Mouse (Mus musculus) gastrocnemius, adult 8-10 months (tissue): Measurements from ENCODE around the gene Fmn2. TPM values are rescaled to one million over a fixed set of nuclear protein-coding genes. Genes with fewer than 3 reads are reported as not detected.

Experiments used
- DNase-seq, 2 experiments: peaks; one replicate each; pipeline ENCODE4 v3.0.0; 2022; ENCODE audit warnings: low spot score in 2 of 2
- total RNA-seq, 4 experiments: library from RNA; stranded (reverse); gene quantifications; 2 replicates each; pipeline ENCODE4 v1.2.4; 2022

The Fmn2 gene
- under 1 TPM; 0.07 to 0.46 (median 0.31) TPM for total RNA-seq

DNA sequence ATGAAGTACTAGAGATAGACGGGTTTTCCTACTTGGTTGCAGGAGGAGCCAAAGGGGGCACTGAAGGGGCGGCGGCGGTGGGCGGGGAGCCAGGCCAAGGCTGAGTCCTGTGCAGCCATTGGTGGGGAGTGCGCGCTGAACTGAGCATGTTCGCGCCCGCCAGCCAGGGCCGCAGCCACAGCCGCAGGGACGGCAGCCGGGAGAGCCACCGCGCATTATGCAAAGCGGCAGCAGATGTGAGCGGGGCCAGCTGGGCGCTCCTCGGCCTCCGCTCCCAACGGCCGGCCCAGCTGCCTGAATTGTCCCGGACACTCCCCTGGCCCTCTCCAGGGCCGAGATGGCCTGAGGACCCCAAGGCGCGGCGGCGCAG lies at the start of gene Fmn2:
Gene Fmn2, plus strand, starts transcription at position 165 of the 370 bp plus-strand sequence.
- peak in 1 of 2 experiments; percentile 10 for DNase-seq

DNA sequence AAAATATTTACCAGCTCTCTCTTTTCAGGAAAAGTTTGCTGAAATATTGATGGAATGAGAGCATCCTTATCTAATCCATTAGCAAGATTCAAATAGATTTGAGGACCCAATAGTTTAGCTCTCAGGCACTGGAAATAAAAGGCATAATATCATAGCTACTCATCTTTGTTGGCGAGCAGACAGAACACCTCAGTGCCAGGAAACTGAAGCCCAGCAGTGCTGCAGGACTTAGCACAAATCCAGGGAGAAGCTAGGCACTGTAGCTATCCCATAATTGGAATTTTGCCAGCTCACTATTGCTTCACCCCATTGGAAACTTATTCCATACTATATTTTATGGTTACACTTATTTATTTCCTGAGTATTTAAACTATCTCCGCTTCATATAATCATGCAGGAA lies 46.5 kb upstream of the Fmn2 start:
- DNase-seq = no peak

DNA sequence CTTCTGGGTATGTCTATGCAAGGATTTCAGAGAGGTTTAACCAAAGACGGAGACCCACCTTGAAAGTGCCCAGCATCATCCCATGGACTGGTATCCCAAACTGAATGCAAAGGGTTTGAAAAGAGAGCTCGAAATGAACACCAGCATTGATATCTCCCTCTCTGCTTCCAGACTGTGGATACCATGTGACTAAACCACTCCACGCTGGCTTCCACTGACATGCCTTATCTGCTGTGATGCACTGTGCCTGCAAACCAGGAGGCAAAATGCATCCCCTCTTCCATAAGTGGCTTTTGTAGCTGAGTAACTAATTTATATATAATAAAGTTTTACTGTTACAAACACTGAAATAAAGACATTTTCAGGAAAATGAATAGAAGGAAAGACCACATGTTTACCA lies 36.2 kb upstream of the Fmn2 start:
- DNase-seq = no peak

DNA sequence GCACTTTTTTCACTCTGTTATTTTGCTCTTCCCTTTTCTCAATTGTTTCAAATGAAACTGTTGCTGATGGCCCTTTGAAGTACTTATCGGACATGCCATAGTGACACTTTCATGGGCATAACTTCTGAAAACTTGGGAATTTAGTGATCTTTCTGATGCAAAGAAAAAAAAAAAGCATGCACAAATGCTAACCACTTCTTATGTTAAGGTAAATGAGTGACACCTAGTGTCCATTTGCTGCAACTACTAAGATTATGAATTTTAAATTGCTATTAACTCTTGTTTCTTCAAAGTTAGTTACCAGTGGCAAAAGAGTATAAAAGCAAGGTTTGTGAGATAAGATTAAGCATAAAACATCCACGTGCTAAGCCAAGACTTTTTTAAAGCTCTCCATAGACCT lies 35.4 kb upstream of the Fmn2 start:
- DNase-seq = no peak

GRCm38 (mm10) chr1:174469736-174470135 lies 31.9 kb upstream of the Fmn2 start:
- DNase-seq = no peak

- no peak for DNase-seq
These were observed 19.1 kb upstream of the Fmn2 start for GRCm38 (mm10) chr1:174482567-174482966.

DNA sequence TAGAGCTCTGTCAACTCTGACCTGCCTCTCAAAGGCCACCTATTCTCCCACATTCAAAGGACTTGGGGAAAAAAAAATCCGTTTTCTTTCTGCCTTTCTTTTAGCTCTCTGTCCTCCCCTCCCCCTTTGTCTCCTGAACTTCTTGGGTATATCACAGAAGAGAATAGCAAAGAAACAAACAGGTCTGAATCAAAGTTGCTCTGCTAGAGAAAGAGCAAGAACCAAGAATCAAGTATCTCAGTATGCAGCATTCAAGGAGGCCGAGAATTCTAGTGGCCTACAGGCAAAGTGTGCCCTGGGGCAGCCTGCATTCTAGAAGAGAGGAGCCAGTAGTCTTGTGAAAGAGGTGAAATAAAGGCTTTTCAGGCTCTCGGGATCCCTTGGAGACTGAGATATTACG lies 1.6 kb upstream of the Fmn2 start:
- DNase-seq = no peak

- DNase-seq = no peak
These were observed 614 bp upstream of the Fmn2 start for GRCm38 (mm10) chr1:174501011-174501410.

DNA sequence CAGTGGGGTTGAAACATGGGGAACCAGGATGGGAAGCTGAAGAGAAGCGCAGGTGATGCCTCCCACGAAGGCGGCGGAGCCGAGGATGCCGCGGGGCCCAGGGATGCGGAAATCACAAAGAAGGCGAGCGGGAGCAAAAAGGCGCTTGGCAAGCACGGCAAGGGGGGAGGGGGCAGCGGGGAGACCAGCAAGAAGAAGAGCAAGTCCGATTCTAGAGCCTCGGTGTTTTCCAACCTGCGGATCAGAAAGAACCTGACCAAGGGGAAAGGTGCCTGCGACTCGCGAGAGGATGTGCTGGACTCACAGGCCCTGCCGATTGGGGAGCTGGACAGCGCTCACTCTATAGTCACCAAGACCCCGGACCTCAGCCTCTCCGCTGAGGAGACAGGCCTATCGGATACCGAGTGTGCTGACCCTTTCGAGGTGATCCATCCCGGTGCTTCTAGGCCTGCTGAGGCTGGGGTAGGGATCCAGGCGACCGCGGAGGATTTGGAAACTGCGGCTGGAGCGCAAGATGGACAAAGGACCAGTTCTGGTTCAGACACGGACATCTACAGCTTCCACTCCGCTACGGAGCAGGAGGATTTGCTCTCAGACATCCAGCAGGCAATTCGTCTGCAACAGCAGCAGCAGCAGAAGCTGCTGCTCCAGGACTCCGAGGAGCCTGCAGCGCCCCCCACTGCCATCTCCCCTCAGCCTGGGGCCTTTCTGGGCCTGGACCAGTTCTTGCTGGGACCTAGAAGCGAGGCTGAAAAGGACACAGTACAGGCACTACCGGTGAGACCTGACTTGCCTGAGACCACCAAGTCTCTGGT lies 613 bp downstream of the Fmn2 start:
- no peak for DNase-seq

DNA sequence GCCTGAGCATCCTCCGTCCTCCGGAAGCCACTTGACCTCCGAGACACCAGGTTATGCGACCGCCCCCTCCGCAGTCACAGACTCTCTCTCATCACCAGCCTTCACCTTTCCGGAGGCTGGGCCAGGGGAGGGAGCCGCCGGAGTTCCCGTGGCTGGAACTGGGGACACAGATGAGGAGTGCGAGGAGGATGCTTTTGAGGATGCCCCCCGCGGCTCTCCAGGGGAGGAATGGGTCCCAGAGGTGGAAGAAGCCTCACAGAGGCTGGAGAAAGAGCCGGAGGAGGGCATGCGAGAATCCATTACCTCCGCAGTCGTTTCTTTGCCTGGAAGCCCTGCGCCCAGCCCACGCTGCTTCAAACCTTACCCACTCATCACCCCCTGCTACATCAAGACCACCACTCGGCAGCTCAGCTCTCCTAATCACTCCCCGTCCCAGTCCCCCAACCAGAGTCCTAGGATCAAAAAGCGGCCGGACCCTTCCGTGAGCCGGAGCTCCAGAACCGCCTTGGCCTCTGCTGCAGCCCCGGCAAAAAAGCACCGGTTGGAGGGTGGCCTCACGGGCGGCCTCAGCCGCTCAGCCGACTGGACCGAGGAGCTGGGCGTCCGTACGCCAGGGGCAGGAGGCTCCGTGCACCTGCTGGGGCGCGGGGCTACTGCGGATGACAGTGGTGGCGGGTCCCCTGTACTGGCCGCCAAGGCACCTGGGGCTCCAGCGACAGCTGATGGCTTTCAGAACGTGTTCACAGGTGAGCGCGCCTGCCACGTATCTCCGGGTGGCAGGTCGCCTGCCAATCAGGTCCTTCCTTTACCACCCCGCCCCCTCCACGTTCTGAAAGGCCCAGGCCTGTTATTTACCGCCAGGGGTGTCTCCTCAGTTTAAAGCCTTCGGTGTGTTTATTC lies 1.5 kb downstream of the Fmn2 start:
- no peak for DNase-seq

GRCm38 (mm10) chr1:174508571-174509110 lies 7.0 kb downstream of the Fmn2 start:
- no peak for DNase-seq

DNA sequence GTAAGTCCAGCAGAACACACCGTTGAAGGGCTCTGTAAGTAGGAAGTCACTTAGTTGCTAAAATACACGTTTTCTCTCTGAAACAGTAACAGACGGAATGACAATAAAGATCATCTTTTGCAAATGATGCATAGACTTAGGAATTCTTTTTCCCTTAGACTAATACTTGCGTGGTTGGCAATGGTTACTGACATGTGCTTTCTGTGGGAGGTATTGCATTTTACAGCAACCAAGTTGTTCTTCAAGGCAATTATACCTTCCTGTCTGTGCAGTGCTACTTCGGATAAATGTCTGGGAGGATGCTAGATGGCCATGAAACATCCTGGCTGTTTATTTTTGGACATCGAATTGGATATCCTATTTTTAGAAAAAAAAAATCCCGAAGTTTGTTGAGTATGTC lies 11.8 kb downstream of the Fmn2 start:
- no peak for DNase-seq

DNA sequence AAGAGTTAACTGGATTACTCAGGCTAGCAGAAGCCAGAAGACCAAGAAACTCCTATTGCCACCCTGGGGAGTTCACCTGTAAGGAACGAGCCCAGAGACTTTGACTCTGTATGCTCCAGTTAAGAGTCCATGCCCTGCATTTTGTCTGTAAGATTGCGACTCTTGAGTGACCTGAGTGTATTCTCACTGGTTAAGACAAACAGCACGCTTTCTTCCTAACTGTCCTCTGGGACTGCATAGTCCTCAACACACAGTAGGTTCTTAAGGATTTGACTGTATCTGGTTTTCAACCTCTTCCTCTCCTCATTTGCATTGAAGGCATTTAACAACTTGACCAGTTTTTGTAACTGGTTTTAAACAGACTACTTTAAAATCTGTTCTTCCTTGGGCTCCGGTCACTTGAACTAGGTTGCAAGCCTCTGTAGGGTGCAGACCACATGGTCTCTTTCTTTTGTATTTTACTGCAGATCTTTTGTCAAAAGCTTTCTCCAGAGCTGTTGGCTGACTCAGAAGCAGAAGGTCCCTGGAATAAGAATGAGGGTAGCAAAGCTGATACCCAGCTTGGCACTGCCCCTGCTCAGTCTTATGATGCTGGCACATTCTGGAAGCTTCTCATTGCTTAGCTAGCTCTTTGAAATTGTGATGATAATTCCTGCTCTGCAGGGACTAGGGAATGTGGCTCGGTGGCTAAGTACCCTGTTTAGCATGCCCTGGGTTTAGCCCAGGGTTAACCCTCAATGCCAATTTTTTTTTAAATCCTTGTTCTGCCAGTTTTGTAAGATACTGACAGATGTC lies 20.5 kb downstream of the Fmn2 start:
- no peak for DNase-seq

DNA sequence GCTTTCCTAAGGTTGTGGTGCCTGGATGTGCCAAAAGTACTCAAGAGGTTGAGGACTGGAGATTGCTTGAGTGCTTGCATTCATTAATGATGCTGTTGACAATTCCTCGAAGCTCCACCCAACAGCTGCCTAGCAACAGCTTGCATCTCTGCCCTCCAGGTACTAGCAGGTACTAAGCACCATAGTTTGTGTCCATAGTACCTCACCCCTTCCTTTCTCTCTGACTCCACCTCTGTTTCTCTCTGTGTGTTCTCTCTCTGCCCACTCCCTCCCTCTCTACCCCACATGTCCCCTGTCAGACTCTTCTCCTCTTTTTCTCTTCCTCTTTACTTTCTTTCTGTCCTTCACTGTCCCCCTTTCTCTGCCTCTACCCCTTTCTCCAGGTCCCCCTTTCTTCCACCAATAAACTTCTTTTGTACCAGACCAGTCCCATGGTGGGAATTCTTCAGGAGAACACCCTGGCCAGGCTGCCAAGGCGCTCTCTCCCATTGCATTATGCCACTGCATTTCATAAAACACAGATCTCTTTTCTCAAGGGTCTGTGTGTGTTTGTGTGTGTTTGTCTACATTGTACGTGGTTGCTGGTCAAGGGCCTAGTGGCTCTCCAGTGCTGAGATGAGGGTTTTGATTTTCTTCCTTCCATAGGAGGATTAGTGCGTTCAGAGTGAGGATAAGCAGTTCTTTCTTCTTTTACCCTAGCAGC lies 21.3 kb downstream of the Fmn2 start:
- DNase-seq = no peak

DNA sequence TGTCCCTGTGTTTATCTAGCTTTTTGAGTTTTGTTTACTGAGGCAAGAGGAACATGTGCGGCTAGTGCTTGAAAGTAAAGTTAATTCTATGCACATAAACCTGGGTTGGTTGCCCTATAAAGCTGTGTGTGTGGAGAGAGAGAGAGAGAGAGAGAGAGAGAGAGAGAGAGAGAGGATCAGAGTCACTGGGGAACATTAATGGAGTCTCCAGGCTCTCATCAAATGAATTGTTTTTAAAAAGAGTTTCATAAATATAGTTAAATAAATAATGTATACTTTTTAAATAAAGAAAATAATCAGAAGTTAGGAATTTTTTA lies 21.8 kb downstream of the Fmn2 start:
- DNase-seq = no peak

- no peak for DNase-seq
These were observed 35.3 kb downstream of the Fmn2 start for GRCm38 (mm10) chr1:174536742-174537453.

GRCm38 (mm10) chr1:174537491-174537890 lies 35.9 kb downstream of the Fmn2 start:
- no peak for DNase-seq

GRCm38 (mm10) chr1:174548291-174548690 lies 46.7 kb downstream of the Fmn2 start:
- DNase-seq = no peak

DNA sequence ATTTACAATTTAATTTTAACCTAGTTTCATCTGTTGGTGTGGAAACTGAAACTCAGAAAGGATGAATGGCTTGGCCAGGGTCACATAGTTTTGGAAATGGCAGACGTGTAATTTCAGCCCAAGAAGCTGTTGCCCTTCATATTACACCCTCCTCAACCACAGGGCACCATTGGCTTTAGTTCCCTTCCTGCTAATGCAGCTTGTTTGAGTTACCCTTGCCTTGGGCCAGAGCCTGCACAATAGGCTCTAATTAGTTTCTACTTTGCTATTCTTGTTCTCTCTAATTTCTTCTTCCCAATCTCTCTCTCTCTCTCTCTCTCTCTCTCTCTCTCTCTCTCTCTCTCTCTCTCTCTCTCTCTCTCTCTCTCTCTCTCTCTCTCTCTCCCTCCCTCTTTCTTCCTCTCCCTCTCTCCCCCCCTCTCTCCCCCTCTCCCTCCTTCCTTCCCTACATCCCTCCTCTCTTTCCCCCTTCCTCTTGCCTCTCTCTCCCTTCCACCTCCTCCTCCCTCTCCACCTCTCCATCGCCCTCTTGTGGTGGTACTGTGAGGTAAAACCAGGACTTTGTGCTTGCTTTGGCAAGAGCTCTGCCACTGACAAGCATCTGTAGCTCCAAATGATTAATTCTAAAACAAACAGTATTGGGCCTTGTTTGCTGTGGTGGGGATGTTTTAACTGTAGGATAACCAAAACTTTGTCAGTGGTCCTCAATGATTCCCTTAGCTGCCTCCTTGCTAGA lies 51.8 kb downstream of the Fmn2 start:
- DNase-seq = no peak

- no peak for DNase-seq
These were observed 53.8 kb downstream of the Fmn2 start for GRCm38 (mm10) chr1:174555412-174555811.
